Mouse (Mus musculus) forebrain, embryonic 16.5 days (tissue): Measurements from ENCODE around the gene C1qtnf6. TPM values are rescaled to one million over a fixed set of nuclear protein-coding genes. Genes with fewer than 3 reads are reported as not detected.

Experiments used
- polyA plus RNA-seq: library from polyadenylated mRNA; unstranded; fragments of >200 nt; fragmentation: Nextera tagmentation; extraction: Ambion mirVana; gene quantifications from 2 replicates; pipeline ENCODE4 v1.2.1, GENCODE M21; 2015

Gene C1qtnf6
- polyA plus RNA-seq, 1 experiment from 2014 or later: 5.6 TPM

Other genes starting within 250 kb of the C1qtnf6 start
- gene Csf2rb2, start 225.7 kb downstream of the C1qtnf6 start, polyA plus RNA-seq: 0.06 and 0.15 TPM in 2 replicates
- gene Csf2rb, start 205.7 kb downstream of the C1qtnf6 start, polyA plus RNA-seq: 0.27 and 0.65 TPM in 2 replicates
- gene Tex33, start 135.5 kb downstream of the C1qtnf6 start, polyA plus RNA-seq: not detected in 2 replicates
- 25.1 and 28.4 TPM in 2 replicates for gene Tst, start 125.5 kb downstream of the C1qtnf6 start, polyA plus RNA-seq
- gene Mpst, start 125.0 kb downstream of the C1qtnf6 start, polyA plus RNA-seq: 4.4 and 5.0 TPM in 2 replicates
- gene Kctd17, start 102.9 kb downstream of the C1qtnf6 start, polyA plus RNA-seq: 105 and 141 TPM in 2 replicates
- gene Tmprss6, start 62.8 kb downstream of the C1qtnf6 start, polyA plus RNA-seq: 0.06 and 0.22 TPM in 2 replicates
- not detected in 2 replicates for gene Il2rb, start 36.1 kb downstream of the C1qtnf6 start, polyA plus RNA-seq
- gene Sstr3, start 13.3 kb upstream of the C1qtnf6 start, polyA plus RNA-seq: 1.1 and 1.8 TPM in 2 replicates
- gene Rac2, start 41.4 kb upstream of the C1qtnf6 start, polyA plus RNA-seq: 3.6 and 5.1 TPM in 2 replicates
- gene Cyth4, start 65.6 kb upstream of the C1qtnf6 start, polyA plus RNA-seq: 4.5 and 5.5 TPM in 2 replicates
- gene Elfn2, start 187.4 kb upstream of the C1qtnf6 start, polyA plus RNA-seq: 6.4 and 8.2 TPM in 2 replicates
- 58.1 and 67.0 TPM in 2 replicates for gene Mfng, start 242.1 kb upstream of the C1qtnf6 start, polyA plus RNA-seq